Mouse (Mus musculus) c-Kit-positive CD71-positive TER-119-negative erythroid progenitor cells, embryonic 14.5 days (primary cell): ENCODE data around the gene Srgap2.
A peak's percentile ranks its signal among the peaks of the same experiment; 100 is the strongest.

ENCODE experiments used
- DNase-seq: peaks from one replicate; pipeline ENCODE4 v3.0.0-alpha.2; 2013; ENCODE audit warnings: low read depth

The Srgap2 gene

GRCm38 (mm10) chr1:131417821-131418660 is 109.1 kb downstream of the Srgap2 start:
- DNase-seq = no peak

GRCm38 (mm10) chr1:131417059-131417750 is 109.9 kb downstream of the Srgap2 start:
- no peak for DNase-seq

GRCm38 (mm10) chr1:131403567-131403966 is 123.6 kb downstream of the Srgap2 start:
- no peak for DNase-seq

GRCm38 (mm10) chr1:131400844-131401243 is 126.3 kb downstream of the Srgap2 start:
- DNase-seq = no peak

GRCm38 (mm10) chr1:131398181-131398580 is 129.0 kb downstream of the Srgap2 start:
- no peak for DNase-seq

GRCm38 (mm10) chr1:131384406-131384805 is 142.7 kb downstream of the Srgap2 start:
- no peak for DNase-seq

GRCm38 (mm10) chr1:131382184-131382583 is 145.0 kb downstream of the Srgap2 start:
- DNase-seq = no peak

- no peak for DNase-seq
Observed at GRCm38 (mm10) chr1:131380254-131380653, 146.9 kb downstream of the Srgap2 start.

GRCm38 (mm10) chr1:131378914-131379474 is 148.2 kb downstream of the Srgap2 start:
- DNase-seq = no peak

- no peak for DNase-seq
Observed at GRCm38 (mm10) chr1:131378081-131378913, 148.9 kb downstream of the Srgap2 start.

GRCm38 (mm10) chr1:131365832-131366231 is 161.3 kb downstream of the Srgap2 start:
- DNase-seq = no peak

- DNase-seq = no peak
Observed at GRCm38 (mm10) chr1:131364432-131364831, 162.7 kb downstream of the Srgap2 start.

- no peak for DNase-seq
Observed at GRCm38 (mm10) chr1:131363887-131364286, 163.3 kb downstream of the Srgap2 start.

GRCm38 (mm10) chr1:131362089-131362488 is 165.1 kb downstream of the Srgap2 start:
- DNase-seq = no peak

GRCm38 (mm10) chr1:131360800-131361199 is 166.4 kb downstream of the Srgap2 start:
- no peak for DNase-seq

GRCm38 (mm10) chr1:131359609-131360008 is 167.5 kb downstream of the Srgap2 start:
- DNase-seq = no peak

GRCm38 (mm10) chr1:131357213-131357612 is 169.9 kb downstream of the Srgap2 start:
- DNase-seq = peak; percentile 11

- no peak for DNase-seq
Observed at GRCm38 (mm10) chr1:131351436-131351835, 175.7 kb downstream of the Srgap2 start.

GRCm38 (mm10) chr1:131349993-131350510 is 177.1 kb downstream of the Srgap2 start:
- DNase-seq = no peak

- no peak for DNase-seq
Observed at GRCm38 (mm10) chr1:131347708-131348107, 179.4 kb downstream of the Srgap2 start.

GRCm38 (mm10) chr1:131346916-131347555 is 180.1 kb downstream of the Srgap2 start:
- no peak for DNase-seq
